Mouse (Mus musculus): ENCODE measurements around the gene Sept9. TPM values are rescaled to one million over a fixed set of nuclear protein-coding genes. Genes with fewer than 3 reads are reported as not detected.

Gene Sept9
- polyA plus RNA-seq, 1 experiment from 2014 or later: 96.5 TPM

DNA sequence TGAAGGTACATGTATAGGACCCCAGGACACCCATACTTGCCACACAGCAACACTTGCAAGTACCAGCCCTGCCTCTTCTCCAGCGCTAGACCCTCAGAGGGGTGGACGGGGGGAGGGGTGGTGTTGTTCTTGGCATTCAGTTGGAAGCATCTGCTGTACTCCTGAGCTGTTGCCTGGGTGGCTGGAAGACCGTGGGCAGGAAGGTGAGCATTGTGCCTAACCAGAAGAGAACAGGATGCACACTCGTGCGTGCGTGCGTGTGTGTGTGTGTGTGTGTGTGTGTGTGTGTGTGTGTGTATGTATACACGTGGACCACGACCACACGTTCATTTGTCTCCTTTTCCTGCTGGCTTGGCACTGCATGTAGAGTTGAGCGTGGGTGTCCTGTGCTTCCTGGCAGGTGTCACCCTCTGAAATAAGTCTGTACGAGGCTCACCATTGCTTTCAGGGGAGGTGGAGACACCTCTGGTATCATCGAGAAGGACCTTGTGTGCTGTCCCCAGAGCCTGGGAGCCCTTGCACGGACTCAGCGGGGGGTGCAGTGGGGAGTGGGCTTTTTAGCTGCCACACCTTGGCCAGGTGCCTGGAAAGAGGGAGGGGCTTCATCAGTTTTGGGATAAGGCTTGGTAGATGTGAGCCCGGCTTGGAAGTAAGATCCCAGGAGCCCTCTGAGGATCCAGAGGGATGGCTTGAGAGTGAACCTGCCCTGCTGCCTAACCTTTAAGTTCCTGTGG is 127.6 kb downstream of the Sept9 start:
- Histone ChIP-seq H3K4me3 (replicated peaks; ENCODE audit: low read length) (no peak overlapping the region), H3K9me3 (ENCODE audit: control insufficient read depth, low read length) (no peaks in the 10 kb centered on the region), H3K27me3 (ENCODE audit: control insufficient read depth, insufficient read depth, low read length) (no peaks in the 10 kb centered on the region), H3K4me2 (replicated peaks) (no peak overlapping the region), H3K27ac (no peak overlapping the region), H3K36me3 (replicated peaks; ENCODE audit: control insufficient read depth, insufficient read depth) (no peaks in the 10 kb centered on the region), H3K9ac (no peak overlapping the region), H3K4me1 (replicated peaks; ENCODE audit: control insufficient read depth, insufficient read depth, low read length) (peaks cover 34% of the 10 kb centered on the region)
- WGBS: 70% methylated on average over 16 of the region's 16 CpGs
- ATAC-seq (ENCODE audit: low FRiP score) (no peak), DNase-seq (ENCODE audit: low spot score) (no peak)

- H3K4me1 ChIP-seq (replicated peaks; ENCODE audit: control insufficient read depth, insufficient read depth, low read length): peaks cover 34% of the 10 kb centered on the region
- no peak overlapping the region for H3K4me3 ChIP-seq (replicated peaks; ENCODE audit: low read length)
- no peaks in the 10 kb centered on the region for H3K36me3 ChIP-seq (replicated peaks; ENCODE audit: control insufficient read depth, insufficient read depth)
- H3K9me3 ChIP-seq (ENCODE audit: control insufficient read depth, low read length): no peaks in the 10 kb centered on the region
- H3K9ac ChIP-seq: no peak overlapping the region
- H3K4me2 ChIP-seq (replicated peaks): no peak overlapping the region
- WGBS: 91% methylated on average over 5 of the region's 5 CpGs
- H3K27ac ChIP-seq: no peak overlapping the region
- DNase-seq (ENCODE audit: low spot score) (no peak), ATAC-seq (ENCODE audit: low FRiP score) (no peak)
- H3K27me3 ChIP-seq (ENCODE audit: control insufficient read depth, insufficient read depth, low read length): no peaks in the 10 kb centered on the region
Measured at GRCm38 (mm10) chr11:117327633-117328032, 128.2 kb downstream of the Sept9 start.

DNA sequence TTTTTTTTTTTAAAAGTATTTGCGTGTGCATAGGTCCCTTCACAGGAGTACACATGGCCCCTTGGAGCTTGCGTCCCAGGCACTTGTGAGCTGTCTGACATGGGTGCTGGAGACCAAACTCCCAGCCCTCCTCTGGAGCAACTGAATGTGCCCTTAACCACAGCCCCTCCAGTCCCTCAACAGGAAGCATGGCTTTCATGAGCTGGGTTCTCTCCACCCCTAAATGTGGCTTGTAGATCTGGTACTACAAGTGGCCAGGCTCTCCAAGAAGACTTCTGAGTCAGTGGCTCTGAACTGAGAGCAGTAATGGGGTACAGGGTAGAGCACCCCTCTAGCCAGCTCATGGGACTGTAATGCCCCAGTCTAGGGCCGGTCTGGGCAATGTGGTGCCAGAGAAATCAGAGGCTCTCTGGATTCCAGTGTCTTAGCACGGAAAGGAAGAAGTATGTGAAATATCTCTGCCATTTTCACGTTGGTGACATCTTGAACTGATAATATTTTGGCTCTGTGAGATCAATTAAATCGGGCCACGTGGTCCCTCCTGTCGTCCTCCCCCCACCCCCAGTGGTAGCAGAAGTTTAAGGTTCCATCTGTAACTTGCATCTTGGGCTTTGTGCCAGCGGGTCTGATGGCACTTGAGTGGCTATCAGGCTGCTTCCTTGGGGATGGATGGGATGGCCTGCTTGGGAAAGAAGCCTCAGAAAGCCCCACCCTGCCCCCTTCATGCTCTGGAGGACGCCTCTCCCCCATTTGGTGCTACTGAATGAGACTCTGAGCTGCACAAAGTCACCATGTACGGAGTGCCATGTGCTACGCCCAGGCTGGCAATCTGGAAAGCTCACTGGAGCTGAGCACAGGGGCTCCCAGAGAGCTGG is 130.9 kb downstream of the Sept9 start:
- WGBS: 77% methylated on average over 12 of the region's 12 CpGs
- no peak overlapping the region for H3K4me3 ChIP-seq (replicated peaks; ENCODE audit: low read length)
- H3K27ac ChIP-seq: peak overlapping the region; percentile 97
- ATAC-seq (ENCODE audit: low FRiP score) (no peak), DNase-seq (ENCODE audit: low spot score) (no peak)
- no peaks in the 10 kb centered on the region for H3K27me3 ChIP-seq (ENCODE audit: control insufficient read depth, insufficient read depth, low read length)
- H3K4me1 ChIP-seq (replicated peaks; ENCODE audit: control insufficient read depth, insufficient read depth, low read length): peaks cover 53% of the 10 kb centered on the region
- H3K36me3 ChIP-seq (replicated peaks; ENCODE audit: control insufficient read depth, insufficient read depth): no peaks in the 10 kb centered on the region
- H3K9me3 ChIP-seq (ENCODE audit: control insufficient read depth, low read length): no peaks in the 10 kb centered on the region
- H3K9ac ChIP-seq: no peak overlapping the region
- H3K4me2 ChIP-seq (replicated peaks): peak overlapping the region; percentile 92

- Histone ChIP-seq H3K27me3 (ENCODE audit: control insufficient read depth, insufficient read depth, low read length) (no peaks in the 10 kb centered on the region), H3K4me1 (replicated peaks; ENCODE audit: control insufficient read depth, insufficient read depth, low read length) (peaks cover 47% of the 10 kb centered on the region), H3K9ac (no peak overlapping the region), H3K9me3 (ENCODE audit: control insufficient read depth, low read length) (no peaks in the 10 kb centered on the region), H3K36me3 (replicated peaks; ENCODE audit: control insufficient read depth, insufficient read depth) (no peaks in the 10 kb centered on the region), H3K4me2 (replicated peaks) (peak overlapping the region; percentile 92), H3K27ac (peak overlapping the region; percentile 97), H3K4me3 (replicated peaks; ENCODE audit: low read length) (no peak overlapping the region)
- 23% methylated on average over 7 of the region's 7 CpGs for WGBS
- ATAC-seq (ENCODE audit: low FRiP score): no peak
- DNase-seq (ENCODE audit: low spot score): no peak
Measured at GRCm38 (mm10) chr11:117330951-117331254, 131.4 kb downstream of the Sept9 start.

- Histone ChIP-seq H3K4me3 (replicated peaks; ENCODE audit: low read length) (peak overlapping the region; percentile 72), H3K9ac (peak overlapping the region; percentile 91), H3K4me2 (replicated peaks) (peak overlapping the region; percentile 92), H3K9me3 (ENCODE audit: control insufficient read depth, low read length) (no peaks in the 10 kb centered on the region), H3K27ac (peak overlapping the region; percentile 97), H3K4me1 (replicated peaks; ENCODE audit: control insufficient read depth, insufficient read depth, low read length) (peaks cover 47% of the 10 kb centered on the region), H3K36me3 (replicated peaks; ENCODE audit: control insufficient read depth, insufficient read depth) (no peaks in the 10 kb centered on the region), H3K27me3 (ENCODE audit: control insufficient read depth, insufficient read depth, low read length) (no peaks in the 10 kb centered on the region)
- DNase-seq (ENCODE audit: low spot score): no peak
- ATAC-seq (ENCODE audit: low FRiP score): peak; percentile 44
- WGBS: 1% methylated on average over 17 of the region's 17 CpGs
Measured at GRCm38 (mm10) chr11:117331361-117332241, 132.1 kb downstream of the Sept9 start.

GRCm38 (mm10) chr11:117332242-117333149 is 133.0 kb downstream of the Sept9 start:
- Histone ChIP-seq H3K4me1 (replicated peaks; ENCODE audit: control insufficient read depth, insufficient read depth, low read length) (peaks cover 43% of the 10 kb centered on the region), H3K27me3 (ENCODE audit: control insufficient read depth, insufficient read depth, low read length) (no peaks in the 10 kb centered on the region), H3K4me2 (replicated peaks) (peak overlapping the region; percentile 92), H3K9me3 (ENCODE audit: control insufficient read depth, low read length) (no peaks in the 10 kb centered on the region), H3K9ac (peak overlapping the region; percentile 91), H3K4me3 (replicated peaks; ENCODE audit: low read length) (peak overlapping the region; percentile 72), H3K36me3 (replicated peaks; ENCODE audit: control insufficient read depth, insufficient read depth) (no peaks in the 10 kb centered on the region), H3K27ac (peak overlapping the region; percentile 97)
- ATAC-seq (ENCODE audit: low FRiP score) (peak; percentile 87), DNase-seq (ENCODE audit: low spot score) (peak; percentile 83)
- under 1% methylated on average over 37 of the region's 37 CpGs for WGBS

DNA sequence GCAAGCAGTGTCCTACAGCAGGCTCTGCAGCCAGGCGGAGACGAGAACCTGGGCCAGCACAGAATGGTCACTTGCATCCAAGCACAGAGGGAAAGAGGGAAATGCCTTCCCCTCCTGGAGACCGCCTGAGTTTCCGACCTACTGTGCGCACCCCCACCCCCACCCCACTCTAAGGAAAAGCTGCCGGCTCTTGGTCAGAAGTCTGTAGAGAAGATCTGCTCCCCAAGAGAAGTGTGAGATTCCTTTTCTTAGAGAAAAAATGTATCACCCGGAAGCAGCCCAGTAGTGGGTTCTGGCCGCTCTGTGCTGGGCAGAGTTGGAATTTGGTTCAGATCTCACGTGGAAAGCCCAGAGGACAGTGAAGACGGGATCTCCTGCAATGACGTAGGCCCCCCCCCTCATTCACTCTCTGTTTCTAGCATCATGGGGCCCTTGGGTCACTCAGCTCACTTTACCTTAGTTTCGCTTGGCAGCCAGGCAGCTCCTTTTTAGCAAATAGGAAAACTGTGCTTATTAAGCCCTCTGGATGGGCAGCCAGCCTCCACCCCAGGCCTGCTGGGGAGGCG is 133.8 kb downstream of the Sept9 start:
- WGBS: 15% methylated on average over 13 of the region's 13 CpGs
- H3K4me3 ChIP-seq (replicated peaks; ENCODE audit: low read length): peak overlapping the region; percentile 72
- peak overlapping the region; percentile 97 for H3K27ac ChIP-seq
- peaks cover 45% of the 10 kb centered on the region for H3K4me1 ChIP-seq (replicated peaks; ENCODE audit: control insufficient read depth, insufficient read depth, low read length)
- H3K27me3 ChIP-seq (ENCODE audit: control insufficient read depth, insufficient read depth, low read length): no peaks in the 10 kb centered on the region
- ATAC-seq (ENCODE audit: low FRiP score): no peak
- H3K9me3 ChIP-seq (ENCODE audit: control insufficient read depth, low read length): no peaks in the 10 kb centered on the region
- peak overlapping the region; percentile 92 for H3K4me2 ChIP-seq (replicated peaks)
- no peak for DNase-seq (ENCODE audit: low spot score)
- no peaks in the 10 kb centered on the region for H3K36me3 ChIP-seq (replicated peaks; ENCODE audit: control insufficient read depth, insufficient read depth)
- H3K9ac ChIP-seq: peak overlapping the region; percentile 91

- Histone ChIP-seq H3K9ac (peak overlapping the region; percentile 91), H3K27ac (peak overlapping the region; percentile 97), H3K4me3 (replicated peaks; ENCODE audit: low read length) (peak overlapping the region; percentile 72), H3K4me2 (replicated peaks) (peak overlapping the region; percentile 92), H3K9me3 (ENCODE audit: control insufficient read depth, low read length) (no peaks in the 10 kb centered on the region), H3K4me1 (replicated peaks; ENCODE audit: control insufficient read depth, insufficient read depth, low read length) (peaks cover 51% of the 10 kb centered on the region), H3K27me3 (ENCODE audit: control insufficient read depth, insufficient read depth, low read length) (no peaks in the 10 kb centered on the region), H3K36me3 (replicated peaks; ENCODE audit: control insufficient read depth, insufficient read depth) (no peaks in the 10 kb centered on the region)
- ATAC-seq (ENCODE audit: low FRiP score) (no peak), DNase-seq (ENCODE audit: low spot score) (no peak)
- 56% methylated on average over 6 of the region's 6 CpGs for WGBS
Measured at GRCm38 (mm10) chr11:117334101-117334500, 134.6 kb downstream of the Sept9 start.

Data from hindbrain, embryonic 14.5 days (tissue).